Mouse (Mus musculus) spleen, adult 18-20 months (tissue): ENCODE measurements around the gene Ap3d1.

ENCODE experiments used
- DNase-seq, 2 experiments: peaks; one replicate each; pipeline ENCODE4 v3.0.0; 2022; ENCODE audit warnings: mixed read lengths in 2 of 2

The Ap3d1 gene

GRCm38 (mm10) chr10:80680260-80680696 is 61.8 kb downstream of the Ap3d1 start:
- no peak for DNase-seq

GRCm38 (mm10) chr10:80679556-80680259 is 62.4 kb downstream of the Ap3d1 start:
- no peak for DNase-seq

GRCm38 (mm10) chr10:80678601-80679377 is 63.3 kb downstream of the Ap3d1 start:
- DNase-seq: no peak

- DNase-seq: peak; percentile 87 to 90
Measured at GRCm38 (mm10) chr10:80677942-80678436, 64.1 kb downstream of the Ap3d1 start, which contains the start of gene Mknk2. TSS of gene Mknk2 (minus strand) at chr10:80678112.

GRCm38 (mm10) chr10:80677128-80677875 is 64.8 kb downstream of the Ap3d1 start:
- DNase-seq: no peak

GRCm38 (mm10) chr10:80676198-80676928 is 65.7 kb downstream of the Ap3d1 start:
- DNase-seq: peak; percentile 99 to 100

GRCm38 (mm10) chr10:80675405-80676197 is 66.5 kb downstream of the Ap3d1 start:
- DNase-seq: no peak

- DNase-seq: no peak
Measured at GRCm38 (mm10) chr10:80674851-80675404, 67.1 kb downstream of the Ap3d1 start.

- DNase-seq: no peak
Measured at GRCm38 (mm10) chr10:80674161-80674711, 67.8 kb downstream of the Ap3d1 start.

GRCm38 (mm10) chr10:80673690-80674089 is 68.4 kb downstream of the Ap3d1 start:
- no peak for DNase-seq

GRCm38 (mm10) chr10:80671936-80672690 is 70.0 kb downstream of the Ap3d1 start:
- DNase-seq: no peak

- DNase-seq: no peak
Measured at GRCm38 (mm10) chr10:80671251-80671650, 70.8 kb downstream of the Ap3d1 start.

GRCm38 (mm10) chr10:80670531-80670930 is 71.5 kb downstream of the Ap3d1 start:
- no peak for DNase-seq

GRCm38 (mm10) chr10:80669737-80670485 is 72.2 kb downstream of the Ap3d1 start:
- no peak for DNase-seq

GRCm38 (mm10) chr10:80669018-80669417 is 73.0 kb downstream of the Ap3d1 start:
- peak in 1 of 2 experiments; percentile 55 for DNase-seq

GRCm38 (mm10) chr10:80668614-80669013 is 73.5 kb downstream of the Ap3d1 start:
- DNase-seq: no peak

- no peak for DNase-seq
Measured at GRCm38 (mm10) chr10:80666837-80667412, 75.1 kb downstream of the Ap3d1 start.

- no peak for DNase-seq
Measured at GRCm38 (mm10) chr10:80665981-80666733, 75.9 kb downstream of the Ap3d1 start.
